Mouse (Mus musculus) lung, adult 2 months (tissue): ENCODE results near the gene Casz1.
A peak's percentile ranks its signal among the peaks of the same experiment; 100 is the strongest.

Source experiments
- CTCF ChIP-seq: fragments of 200-500 bp; IDR thresholded peaks from 2 replicates; pipeline ENCODE4 v1.5.1; 2011; ENCODE audit warnings: mild to moderate bottlenecking, low read length, control low read depth; ENCODE audit not compliant: insufficient read depth
- POLR2A ChIP-seq: fragments of 200-500 bp; IDR thresholded peaks from 2 replicates; pipeline ENCODE4 v1.6.1; 2011; ENCODE audit warnings: low read depth, mild to moderate bottlenecking, control low read depth, low read length, borderline replicate concordance; ENCODE audit errors: extremely low read depth

GRCm38 (mm10) chr4:148908214-148908681 is 104.0 kb downstream of the Casz1 start:
- peak; percentile 53 for TF ChIP-seq CTCF
- TF ChIP-seq POLR2A = no peak
